Mouse (Mus musculus): ENCODE results near the gene Il21r.

DNA sequence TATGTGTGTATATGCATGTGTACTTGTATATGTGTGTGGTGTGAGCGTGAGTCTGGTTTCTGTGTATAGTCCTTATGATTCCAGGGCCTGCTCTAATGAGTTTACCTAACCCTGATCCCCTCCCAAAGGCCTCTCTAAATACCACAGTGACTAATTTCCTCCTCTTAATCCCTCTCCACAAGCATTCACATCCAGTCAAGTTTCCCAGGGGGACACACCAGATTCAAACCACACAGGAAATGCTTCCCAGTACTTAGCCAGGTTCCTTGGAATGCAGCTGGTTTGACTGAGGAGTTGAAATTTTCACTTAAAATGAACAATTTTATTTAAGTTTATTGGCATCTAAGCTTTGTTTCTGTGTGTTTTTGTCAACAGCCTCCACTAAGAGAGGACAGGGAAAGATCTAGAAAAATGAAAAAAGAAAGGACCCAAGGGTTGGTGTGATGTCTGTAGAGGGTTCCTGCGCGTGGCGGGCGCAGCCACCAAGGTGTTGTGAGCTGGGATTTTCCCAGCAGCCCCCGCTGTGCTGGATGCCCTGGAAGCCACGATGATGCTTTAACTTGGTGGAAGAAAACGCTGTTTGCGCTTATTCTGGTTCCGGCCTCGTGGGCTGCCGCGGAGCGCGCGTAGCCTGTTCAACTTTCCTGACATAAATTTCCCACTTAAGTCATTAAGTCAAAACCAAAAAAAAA is 22.5 kb upstream of the Il21r start:
- TF ChIP-seq CTCF (IDR thresholded peaks at IDR 0.05; ENCODE audit: borderline replicate concordance, extremely low read depth, insufficient read depth, insufficient read length) (no peak), POLR2A (IDR thresholded peaks at IDR 0.05; ENCODE audit: borderline replicate concordance, extremely low read depth, insufficient read depth, insufficient read length, poor library complexity, severe bottlenecking) (no peak)

Measured in brain, embryonic 14.5 days (tissue).